Mouse (Mus musculus) brain, embryonic 14.5 days (tissue): ENCODE results near the gene Nek6.

Experiments
- CTCF ChIP-seq: fragments of 200-500 bp; IDR thresholded peaks from 2 replicates; pipeline ENCODE4 v1.5.1; 2012; ENCODE audit warnings: inconsistent platforms, mild to moderate bottlenecking, moderate library complexity, borderline replicate concordance; ENCODE audit not compliant: insufficient read depth, insufficient read length; ENCODE audit errors: extremely low read depth
- POLR2A ChIP-seq: fragments of 200-500 bp; IDR thresholded peaks from 2 replicates; pipeline ENCODE4 v1.6.1; 2012; ENCODE audit warnings: mild to moderate bottlenecking, inconsistent platforms, borderline replicate concordance; ENCODE audit not compliant: poor library complexity, insufficient read depth, insufficient read length, severe bottlenecking; ENCODE audit errors: extremely low read depth

DNA sequence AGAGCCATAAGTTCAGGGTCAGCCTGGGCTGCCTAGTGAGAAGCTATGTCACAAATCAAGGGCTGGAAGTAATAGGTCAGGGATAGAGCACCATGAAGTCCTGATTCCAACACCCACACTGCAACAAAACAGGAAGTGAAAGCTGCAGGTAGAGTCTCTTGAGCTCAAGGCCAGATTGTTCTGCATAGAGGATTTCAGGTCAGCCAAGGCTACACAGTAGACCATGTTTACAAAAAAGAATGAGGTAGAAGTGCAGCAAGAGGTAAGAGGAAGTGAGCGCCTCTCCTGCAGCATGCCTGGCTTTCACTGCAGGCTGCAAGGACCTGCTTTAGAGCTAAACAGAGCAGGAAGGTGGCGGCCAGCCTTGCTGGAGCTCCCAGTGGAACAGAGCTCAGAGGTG, 63.3 kb downstream of the Nek6 start:
- TF ChIP-seq POLR2A = no peak
- no peak for TF ChIP-seq CTCF
